ENCODE assay signal across 27 mouse cellular contexts in genomic region chr17:75521236-75521842, GRCm38 (mm10). TPM values are rescaled to one million over a fixed set of nuclear protein-coding genes. Genes with fewer than 3 reads are reported as not detected.
DNase-seq lines count a peak whose midpoint lies in the region; ATAC-seq and TF ChIP-seq lines count a peak whose summit lies in the region.
"Had no signal": no experiment of that assay in that cellular context is flagged by ENCODE, and none has a peak within 500 bp of the region (broad histone marks: within the 10 kb centered on the region; RNA-seq: fewer than 3 reads in every experiment).

No protein-coding gene starts in this region.

- H3K4me1 ChIP-seq in intestine, embryonic 14.5 days (replicated peaks; ENCODE audit: control insufficient read depth, insufficient read depth, low read length): no peaks in the 10 kb centered on the region
- no peaks in the 10 kb centered on the region for H3K4me1 ChIP-seq in intestine, embryonic 16.5 days (ENCODE audit: control insufficient read depth, insufficient read depth, low read length)
- H3K4me1 ChIP-seq in CH12.LX (ENCODE audit: control insufficient read depth in 1 of 2, insufficient read depth in 2 of 2) (peaks cover 12 to 78% of the 10 kb centered on the region in 2 experiments), ES-E14 (ENCODE audit: control insufficient read depth in 2 of 2, insufficient read depth in 2 of 2, low read length in 2 of 2, poor library complexity in 1 of 2) (peaks cover 5 to 16% of the 10 kb centered on the region in 2 experiments)
- peaks cover 8% of the 10 kb centered on the region for H3K4me1 ChIP-seq in midbrain, embryonic 14.5 days (ENCODE audit: control insufficient read depth, insufficient read depth, low read length)
- H3K4me1 ChIP-seq: embryonic facial prominence, embryonic 12.5 days had no signal

- no peaks in the 10 kb centered on the region for H3K36me3 ChIP-seq in intestine, embryonic 14.5 days (ENCODE audit: control insufficient read depth, insufficient read depth, low read length)
- no peaks in the 10 kb centered on the region for H3K36me3 ChIP-seq in intestine, embryonic 16.5 days (ENCODE audit: control insufficient read depth, insufficient read depth, low read length)
- H3K36me3 ChIP-seq in CH12.LX (replicated peaks in 1 of 2; ENCODE audit: control insufficient read depth in 1 of 2, insufficient read depth in 1 of 2, low read length in 1 of 2) (peaks cover 36 to 75% of the 10 kb centered on the region in 2 experiments), ES-E14 (ENCODE audit: control insufficient read depth, insufficient read depth, low read length, poor library complexity, severe bottlenecking) (no peaks in the 10 kb centered on the region)
- no peaks in the 10 kb centered on the region for H3K36me3 ChIP-seq in midbrain, embryonic 14.5 days (ENCODE audit: control insufficient read depth, insufficient read depth, low read length)
- H3K36me3 ChIP-seq: embryonic facial prominence, embryonic 12.5 days; G1E; heart, embryonic 15.5 days; hindbrain, embryonic 13.5 days had no signal

- no peak for TF ChIP-seq CTCF in CH12.LX (conservative IDR thresholded peaks at IDR 0.05 in 1 of 2, IDR thresholded peaks at IDR 0.05 in 1 of 2; ENCODE audit: low read depth in 2 of 2, low read length in 2 of 2)

- no peak overlapping the region for H3K4me3 ChIP-seq in intestine, embryonic 14.5 days (ENCODE audit: low read depth, low read length)
- no peak overlapping the region for H3K4me3 ChIP-seq in intestine, embryonic 16.5 days (ENCODE audit: low read length)
- no peak overlapping the region for H3K4me3 ChIP-seq in CH12.LX (replicated peaks in 1 of 3; ENCODE audit: low read depth in 2 of 3, low read length in 2 of 3, poor library complexity in 1 of 3)
- no peak overlapping the region for H3K4me3 ChIP-seq in ES-E14 (ENCODE audit: insufficient read depth in 1 of 2, low read depth in 1 of 2, low read length in 2 of 2, poor library complexity in 1 of 2, severe bottlenecking in 1 of 2)
- H3K4me3 ChIP-seq in midbrain, embryonic 14.5 days (replicated peaks; ENCODE audit: low read depth, low read length): no peak overlapping the region
- H3K4me3 ChIP-seq: embryonic facial prominence, embryonic 12.5 days; heart, embryonic 15.5 days; hindbrain, embryonic 13.5 days; myocyte had no signal

- no peak overlapping the region for H3K27ac ChIP-seq in intestine, embryonic 14.5 days (ENCODE audit: low read depth)
- no peak overlapping the region for H3K27ac ChIP-seq in intestine, embryonic 16.5 days (ENCODE audit: low read length)
- H3K27ac ChIP-seq in CH12.LX (ENCODE audit: insufficient read depth, low read depth) (peak overlapping the region; percentile 15; the same call in 1 of the 2 replicates), ES-E14 (ENCODE audit: insufficient read depth, low read depth, low read length, poor library complexity, severe bottlenecking) (peak overlapping the region; percentile 22; the same call in 1 of the 2 replicates)
- H3K27ac ChIP-seq in midbrain, embryonic 14.5 days (replicated peaks; ENCODE audit: low read depth, low read length): no peak overlapping the region
- H3K27ac ChIP-seq: embryonic facial prominence, embryonic 12.5 days; heart, embryonic 15.5 days; hindbrain, embryonic 13.5 days; liver, embryonic 14.5 days had no signal

- DNase-seq in intestine, embryonic 14.5 days (ENCODE audit: low spot score): peak; percentile 42
- DNase-seq in CH12.LX (ENCODE audit: extremely low read depth) (no peak), ES-E14 (ENCODE audit: low read depth, low spot score) (no peak)
- peak; percentile 26 for DNase-seq in midbrain, embryonic 14.5 days
- DNase-seq in kidney, adult 9 months: no peak
- DNase-seq in kidney, postnatal 14 days: no peak
- DNase-seq: adrenal gland, postnatal 14 days; cerebellum, adult 11-12 months; cerebellum, adult 9-11 months; embryo, embryonic 11 days; heart, postnatal 36 days; kidney, adult 18-20 months; liver; lung, adult 2 months; lung, postnatal 14 days; right cerebral cortex, adult 18-20 months; spleen, adult 18-20 months; thymus, postnatal 25 days had no signal

- ATAC-seq in intestine, embryonic 14.5 days (replicated peaks; ENCODE audit: low FRiP score, low TSS enrichment, low read depth): no peak
- no peak for ATAC-seq in intestine, embryonic 16.5 days
- ATAC-seq in midbrain, embryonic 14.5 days (ENCODE audit: low FRiP score, low TSS enrichment): no peak; the same call in 1 of the 2 replicates
- ATAC-seq: CD4-positive, CD25-positive, alpha-beta regulatory T cell, adult 4 months; forebrain, embryonic 14.5 days had no signal

- no peak for TF ChIP-seq EP300 in CH12.LX (IDR thresholded peaks at IDR 0.05; ENCODE audit: low read length)

- no peak overlapping the region for H3K4me2 ChIP-seq in intestine, embryonic 14.5 days (ENCODE audit: low read length)
- no peak overlapping the region for H3K4me2 ChIP-seq in intestine, embryonic 16.5 days (ENCODE audit: low read depth, low read length)
- no peak overlapping the region for H3K4me2 ChIP-seq in CH12.LX (ENCODE audit: insufficient read depth, low read depth, poor library complexity, severe bottlenecking)
- H3K4me2 ChIP-seq in midbrain, embryonic 14.5 days (ENCODE audit: low read length): no peak overlapping the region
- H3K4me2 ChIP-seq: embryonic facial prominence, embryonic 12.5 days; heart, embryonic 15.5 days; hindbrain, embryonic 13.5 days had no signal

- 36% methylated on average over 6 of the region's 6 CpGs for WGBS in intestine, embryonic 14.5 days
- WGBS in intestine, embryonic 16.5 days: 44% methylated on average over 6 of the region's 6 CpGs
- WGBS in midbrain, embryonic 14.5 days: 15% methylated on average over 6 of the region's 6 CpGs

- TF ChIP-seq RAD21 in CH12.LX (IDR thresholded peaks at IDR 0.05; ENCODE audit: low read depth, low read length): no peak

- H3K79me2 ChIP-seq in CH12.LX (replicated peaks; ENCODE audit: control insufficient read depth, extremely low read depth, insufficient read depth, poor library complexity, severe bottlenecking): no peaks in the 10 kb centered on the region

- in situ Hi-C loops in CH12.LX (cut with MboI; ENCODE audit: low pct_ligation_motif_present, low pct_unique_long_range_greater_than_20kb, low sequenced_read_pairs): no loop called here
- in situ Hi-C loops in ES-E14 (cut with MboI; ENCODE audit: low sequenced_read_pairs in 2 of 2, unreplicated experiment in 2 of 2): no loop called here

- no peaks in the 10 kb centered on the region for H3K9me3 ChIP-seq in intestine, embryonic 14.5 days (ENCODE audit: control insufficient read depth, low read length)
- H3K9me3 ChIP-seq in intestine, embryonic 16.5 days (ENCODE audit: control insufficient read depth, low read length): no peaks in the 10 kb centered on the region
- H3K9me3 ChIP-seq in CH12.LX (replicated peaks; ENCODE audit: low read length) (no peaks in the 10 kb centered on the region), ES-E14 (ENCODE audit: control insufficient read depth, insufficient read depth, low read depth, low read length) (no peaks in the 10 kb centered on the region)
- no peaks in the 10 kb centered on the region for H3K9me3 ChIP-seq in midbrain, embryonic 14.5 days (ENCODE audit: control insufficient read depth, low read length)
- H3K9me3 ChIP-seq: embryonic facial prominence, embryonic 12.5 days; G1E; heart, embryonic 15.5 days; hindbrain, embryonic 13.5 days had no signal

- TF ChIP-seq POLR2A in CH12.LX (IDR thresholded peaks at IDR 0.05; ENCODE audit: low read depth, low read length): no peak

- H3K27me3 ChIP-seq in intestine, embryonic 14.5 days (replicated peaks; ENCODE audit: control insufficient read depth, insufficient read depth, low read length): no peaks in the 10 kb centered on the region
- no peaks in the 10 kb centered on the region for H3K27me3 ChIP-seq in intestine, embryonic 16.5 days (replicated peaks; ENCODE audit: control insufficient read depth, insufficient read depth, low read length)
- no peaks in the 10 kb centered on the region for H3K27me3 ChIP-seq in CH12.LX (replicated peaks)
- H3K27me3 ChIP-seq in midbrain, embryonic 14.5 days (ENCODE audit: control insufficient read depth, insufficient read depth, low read length): no peaks in the 10 kb centered on the region
- H3K27me3 ChIP-seq: embryonic facial prominence, embryonic 12.5 days; heart, embryonic 15.5 days; hindbrain, embryonic 13.5 days had no signal

- H3K9ac ChIP-seq in intestine, embryonic 14.5 days (ENCODE audit: low read length): no peak overlapping the region
- no peak overlapping the region for H3K9ac ChIP-seq in intestine, embryonic 16.5 days (ENCODE audit: low read depth, low read length)
- no peak overlapping the region for H3K9ac ChIP-seq in CH12.LX (ENCODE audit: insufficient read depth, low read depth)
- H3K9ac ChIP-seq in ES-E14 (ENCODE audit: insufficient read depth, low read depth, low read length, poor library complexity, severe bottlenecking): no peak overlapping the region
- no peak overlapping the region for H3K9ac ChIP-seq in midbrain, embryonic 14.5 days (replicated peaks; ENCODE audit: low read length)
- H3K9ac ChIP-seq: embryonic facial prominence, embryonic 12.5 days; heart, embryonic 15.5 days; hindbrain, embryonic 13.5 days; liver, embryonic 14.5 days had no signal

- dilution Hi-C loops in CH12.LX (cut with MboI; ENCODE audit: extremely low pct_ligation_motif_present, extremely low pct_unique_long_range_greater_than_20kb, low sequenced_read_pairs): no loop called here

TF ChIP-seq in CH12.LX, 34 proteins besides CTCF, POLR2A, EP300 and RAD21 (continues in another document):
- TF ChIP-seq ZC3H11A (IDR thresholded peaks at IDR 0.05; ENCODE audit: low read depth, low read length) (no peak), MAZ (IDR thresholded peaks at IDR 0.05; ENCODE audit: low read depth, low read length) (no peak), PAX5 (IDR thresholded peaks at IDR 0.05; ENCODE audit: low read length) (no peak), KAT2A (IDR thresholded peaks at IDR 0.05; ENCODE audit: insufficient replicate concordance, low read length) (no peak), SIN3A (IDR thresholded peaks at IDR 0.05; ENCODE audit: low read length) (no peak)

TF ChIP-seq in ES-E14, 5 proteins besides CTCF, POLR2A, EP300 and RAD21:
- TF ChIP-seq CHD2 (IDR thresholded peaks at IDR 0.05; ENCODE audit: low read depth, low read length) (no peak), HCFC1 (IDR thresholded peaks at IDR 0.05; ENCODE audit: borderline replicate concordance, insufficient read depth, low read length) (no peak), MAFK (IDR thresholded peaks at IDR 0.05; ENCODE audit: insufficient read depth, low read depth, low read length) (no peak), ZNF384 (IDR thresholded peaks at IDR 0.05; ENCODE audit: low read depth, low read length) (no peak), ZC3H11A (IDR thresholded peaks at IDR 0.05; ENCODE audit: borderline replicate concordance, low read depth, low read length) (no peak)

RNA-seq across cellular contexts. Expression of gene Fam98a, which starts 30.4 kb away (rescaled TPM):
- polyA plus RNA-seq in intestine, embryonic 14.5 days (2014; fragmentation: Nextera tagmentation; extraction: Ambion mirVana): 7.3 and 8.3 TPM in 2 replicates
- 17.6 and 18.8 TPM in 2 replicates for polyA plus RNA-seq in intestine, embryonic 16.5 days (2015; fragmentation: Nextera tagmentation; extraction: Ambion mirVana)
- 37.8 and 46.5 TPM in 2 replicates for total RNA-seq in CH12.LX (2012; rRNA removed)
- total RNA-seq in CH12.LX (2014; rRNA removed): 32.6 and 36.0 TPM in 2 replicates
- 92.0 and 93.1 TPM in 2 replicates for polyA plus RNA-seq in CH12.LX (2012; ENCODE audit: insufficient read length, low read depth)
- total RNA-seq in ES-E14 (2012; rRNA removed): 22.7 and 29.1 TPM in 2 replicates
- 9.0 and 10.5 TPM in 2 replicates for polyA plus RNA-seq in midbrain, embryonic 14.5 days (2014; fragmentation: Nextera tagmentation; extraction: Ambion mirVana)

Comparison
In these comparisons a context has a peak if more than half of its experiments do, and no peak if none do; other contexts are left out.
1. DNase-seq: peak in intestine, embryonic 14.5 days (single experiment) and midbrain, embryonic 14.5 days (single experiment); none in CH12.LX (single experiment), ES-E14 (single experiment), kidney, adult 9 months (single experiment) and kidney, postnatal 14 days (single experiment).
2. H3K27ac ChIP-seq: peak in CH12.LX (single experiment) and ES-E14 (single experiment); none in intestine, embryonic 14.5 days (single experiment), intestine, embryonic 16.5 days (single experiment) and midbrain, embryonic 14.5 days (single experiment).